Mouse (Mus musculus): ENCODE measurements around the gene Aqp2. TPM values are rescaled to one million over a fixed set of nuclear protein-coding genes. Genes with fewer than 3 reads are reported as not detected.

The Aqp2 gene
- total RNA-seq (2021): 1.4 and 1.7 TPM in 2 replicates
- long read RNA-seq, experiment 1, partial matches to known transcripts: 0 of 1 reads
- long read RNA-seq, experiment 1, other reads (novel, unspliced or antisense): 0 of 1 reads
- long read RNA-seq, experiment 2, partial matches to known transcripts: 1 of 4 reads
- long read RNA-seq, experiment 2, other reads (novel, unspliced or antisense): 0 of 4 reads

- peak; percentile 41 for DNase-seq
Measured at GRCm38 (mm10) chr15:99578802-99579485, at the start of gene Aqp2. Gene Aqp2 (plus strand): TSS chr15:99579055.

- DNase-seq: no peak
Measured at GRCm38 (mm10) chr15:99531146-99531545, 47.7 kb upstream of the Aqp2 start.

- no peak for DNase-seq
Measured at GRCm38 (mm10) chr15:99532023-99532422, 46.8 kb upstream of the Aqp2 start.

GRCm38 (mm10) chr15:99536889-99537862, 41.7 kb upstream of the Aqp2 start:
- no peak for DNase-seq

GRCm38 (mm10) chr15:99539891-99540290, 39.0 kb upstream of the Aqp2 start:
- no peak for DNase-seq

GRCm38 (mm10) chr15:99544047-99544446, 34.8 kb upstream of the Aqp2 start:
- no peak for DNase-seq

- no peak for DNase-seq
Measured at GRCm38 (mm10) chr15:99546596-99546995, 32.3 kb upstream of the Aqp2 start.

- no peak for DNase-seq
Measured at GRCm38 (mm10) chr15:99547732-99548131, 31.1 kb upstream of the Aqp2 start.

GRCm38 (mm10) chr15:99549901-99550300, 29.0 kb upstream of the Aqp2 start:
- no peak for DNase-seq

- no peak for DNase-seq
Measured at GRCm38 (mm10) chr15:99553767-99554166, 25.1 kb upstream of the Aqp2 start.

GRCm38 (mm10) chr15:99558947-99559346, 19.9 kb upstream of the Aqp2 start:
- no peak for DNase-seq

GRCm38 (mm10) chr15:99560246-99560645, 18.6 kb upstream of the Aqp2 start:
- DNase-seq: no peak

- DNase-seq: no peak
Measured at GRCm38 (mm10) chr15:99567371-99567770, 11.5 kb upstream of the Aqp2 start.

GRCm38 (mm10) chr15:99568682-99569081, 10.2 kb upstream of the Aqp2 start:
- no peak for DNase-seq

GRCm38 (mm10) chr15:99569123-99569522, 9.7 kb upstream of the Aqp2 start:
- no peak for DNase-seq

- DNase-seq: peak; percentile 54
Measured at GRCm38 (mm10) chr15:99583463-99584344, 4.8 kb downstream of the Aqp2 start.

GRCm38 (mm10) chr15:99584407-99585202, 5.8 kb downstream of the Aqp2 start:
- DNase-seq: peak; percentile 25

- no peak for DNase-seq
Measured at GRCm38 (mm10) chr15:99585741-99586140, 6.9 kb downstream of the Aqp2 start.

- no peak for DNase-seq
Measured at GRCm38 (mm10) chr15:99586525-99586924, 7.7 kb downstream of the Aqp2 start.

GRCm38 (mm10) chr15:99589237-99589636, 10.4 kb downstream of the Aqp2 start:
- DNase-seq: no peak

- no peak for DNase-seq
Measured at GRCm38 (mm10) chr15:99589704-99590103, 10.8 kb downstream of the Aqp2 start.

Data from adrenal gland, postnatal 14 days (tissue).